Mouse (Mus musculus) spleen, adult 10 weeks (tissue): Measurements from ENCODE around the gene Tmem252. TPM values are rescaled to one million over a fixed set of nuclear protein-coding genes. Genes with fewer than 3 reads are reported as not detected.

ENCODE experiments used
- polyA plus RNA-seq: library from polyadenylated mRNA; stranded (reverse); fragments of 350-450 nt; fragmentation: Illumina TruSeq; extraction: RNeasy Lipid Tissue Mini Kit (QIAGEN cat#74804); gene quantifications from one replicate; pipeline ENCODE4 v1.2.3, GENCODE M21; 2015; ENCODE audit warnings: low replicate concordance; ENCODE audit not compliant: insufficient read depth

Tmem252 gene
- polyA plus RNA-seq = 0.11 TPM

GRCm38 (mm10) chr19:24673762-24674161 lies at the start of gene Tmem252:
Gene Tmem252, plus strand, starts transcription at chr19:24674008.

Other genes starting within 250 kb of the Tmem252 start
- 10.8 TPM for gene Fam122a, start 196.7 kb upstream of the Tmem252 start, polyA plus RNA-seq
- 5.0 TPM for gene Pip5k1b, start 118.1 kb upstream of the Tmem252 start, polyA plus RNA-seq
- 0.95 TPM for gene Pgm5, start 187.8 kb downstream of the Tmem252 start, polyA plus RNA-seq
- 104 TPM for gene Gm10053, start 201.7 kb downstream of the Tmem252 start, polyA plus RNA-seq
- gene Foxd4, start 227.2 kb downstream of the Tmem252 start, polyA plus RNA-seq = not detected